Mouse (Mus musculus) heart, adult 11 months (tissue): ENCODE results near the gene Elp6.
"Not testable (repeated sequence)": the region's sequence is repeated elsewhere in the genome, so short reads cannot be mapped to it uniquely, and the experiment has no call there.

ENCODE experiments used
- DNase-seq: peaks from one replicate; pipeline ENCODE4 v3.0.0; 2022

The Elp6 gene

GRCm38 (mm10) chr9:110320769-110321168, 15.8 kb downstream of the Elp6 start:
- peak; percentile 68 for DNase-seq

DNA sequence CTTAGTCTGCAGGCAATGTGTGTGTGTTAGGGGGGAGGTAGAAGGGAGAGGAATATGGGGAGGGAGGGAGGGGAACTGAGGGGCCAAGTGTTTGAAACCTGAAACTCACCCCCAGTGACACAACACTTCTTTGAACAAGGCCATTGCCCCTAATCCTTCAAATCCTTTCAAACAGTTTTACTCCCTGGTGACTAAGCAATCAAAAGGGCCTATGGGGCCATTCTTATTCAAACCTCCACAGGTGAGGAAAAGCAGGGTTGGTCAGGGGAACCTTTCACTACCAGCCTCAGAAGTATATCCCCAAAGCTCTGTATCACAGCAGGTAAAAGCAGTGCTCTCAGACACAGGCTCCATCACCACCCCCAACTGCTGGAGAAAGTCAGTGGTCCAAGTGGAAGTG, 18.0 kb downstream of the Elp6 start:
- peak; percentile 15 for DNase-seq

DNA sequence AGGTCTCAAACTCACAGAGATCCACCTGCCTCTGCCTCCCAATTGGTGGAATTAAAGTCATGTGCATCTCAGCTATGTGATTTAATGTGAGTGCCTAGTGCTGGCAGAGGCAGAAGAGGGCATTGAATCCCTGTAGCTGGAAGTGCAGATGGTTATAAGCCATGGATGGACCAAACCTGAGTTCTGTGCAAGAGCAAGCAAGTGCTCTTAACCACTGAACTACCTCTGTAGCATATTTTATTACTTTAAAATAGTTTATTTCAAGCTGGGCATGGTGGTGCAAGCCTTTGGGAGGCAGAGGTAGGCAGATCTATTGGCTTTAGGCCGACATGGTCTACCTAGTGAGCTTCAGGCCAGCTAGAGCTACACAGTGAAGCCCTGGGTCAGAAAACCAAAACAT, 19.2 kb downstream of the Elp6 start:
- DNase-seq: peak; percentile 74

GRCm38 (mm10) chr9:110328178-110328577, 23.2 kb downstream of the Elp6 start:
- no peak for DNase-seq

GRCm38 (mm10) chr9:110328946-110329630, 24.1 kb downstream of the Elp6 start:
- peak; percentile 64 for DNase-seq

DNA sequence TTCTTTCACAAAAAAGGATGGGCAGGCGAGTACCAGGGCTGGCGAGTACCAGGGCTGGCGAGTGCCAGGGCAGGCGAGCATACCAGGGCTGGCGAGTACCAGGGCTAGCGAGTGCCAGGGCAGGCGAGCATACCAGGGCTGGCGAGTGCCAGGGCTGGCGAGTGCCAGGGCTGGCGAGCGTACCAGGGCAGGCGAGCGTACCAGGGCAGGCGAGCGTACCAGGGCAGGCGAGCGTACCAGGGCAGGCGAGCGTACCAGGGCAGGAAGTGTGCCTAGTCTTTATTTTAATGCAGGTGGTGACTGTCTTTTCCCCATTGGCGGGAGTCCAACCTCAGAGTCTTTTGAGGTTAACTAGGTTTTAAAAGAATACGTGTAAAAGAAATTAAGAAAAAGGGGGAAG, 24.7 kb downstream of the Elp6 start:
- peak; percentile 82 for DNase-seq

- DNase-seq: peak; percentile 53
Measured at GRCm38 (mm10) chr9:110330341-110330740, 25.4 kb downstream of the Elp6 start.

- DNase-seq: not testable (repeated sequence)
Measured at GRCm38 (mm10) chr9:110330913-110331312, 25.9 kb downstream of the Elp6 start.

DNA sequence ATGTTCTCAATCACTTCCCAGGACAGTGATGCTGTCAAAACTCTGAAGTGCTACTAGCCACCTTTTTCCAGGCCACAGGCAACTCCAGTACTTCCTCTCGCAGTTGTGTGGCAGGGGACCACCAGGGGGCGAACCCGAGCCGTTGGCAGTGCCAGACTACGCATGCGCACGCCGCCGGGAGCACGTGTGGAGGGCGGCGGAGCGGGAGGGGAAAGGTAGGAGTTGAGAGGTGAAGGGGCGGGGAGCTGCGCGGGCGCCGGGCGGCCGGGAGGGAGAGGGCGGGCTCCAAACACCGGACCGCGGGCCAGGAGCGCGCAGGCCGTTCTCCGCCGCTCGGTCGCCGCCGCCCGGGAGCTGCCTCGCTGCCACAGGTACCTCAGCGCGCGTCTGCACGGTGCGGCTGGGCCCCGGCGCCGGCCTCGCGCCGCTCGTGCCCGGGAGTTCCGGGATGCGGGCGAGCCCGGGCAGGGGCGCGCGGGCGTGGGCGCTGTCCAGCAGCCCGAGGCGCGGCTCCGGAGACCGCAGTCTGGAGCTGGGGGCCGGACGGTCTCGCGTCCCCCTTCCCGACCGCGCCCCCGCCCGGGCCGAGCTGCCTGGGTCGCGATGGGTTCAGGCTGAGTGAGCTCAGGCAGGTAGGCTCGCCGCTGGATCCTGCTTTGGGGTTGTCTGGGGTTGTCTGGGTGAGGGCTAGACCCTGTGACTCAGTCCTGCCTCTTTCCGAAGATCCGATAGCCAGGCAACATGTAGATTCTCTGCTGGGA, 28.3 kb downstream of the Elp6 start, which contains the start of gene Scap:
Gene Scap (plus strand): TSS at position 154 of the 761 bp plus-strand sequence.
- DNase-seq: peak; percentile 99

GRCm38 (mm10) chr9:110333896-110334259, 28.9 kb downstream of the Elp6 start:
- no peak for DNase-seq

GRCm38 (mm10) chr9:110334849-110335248, 29.9 kb downstream of the Elp6 start:
- DNase-seq: no peak

DNA sequence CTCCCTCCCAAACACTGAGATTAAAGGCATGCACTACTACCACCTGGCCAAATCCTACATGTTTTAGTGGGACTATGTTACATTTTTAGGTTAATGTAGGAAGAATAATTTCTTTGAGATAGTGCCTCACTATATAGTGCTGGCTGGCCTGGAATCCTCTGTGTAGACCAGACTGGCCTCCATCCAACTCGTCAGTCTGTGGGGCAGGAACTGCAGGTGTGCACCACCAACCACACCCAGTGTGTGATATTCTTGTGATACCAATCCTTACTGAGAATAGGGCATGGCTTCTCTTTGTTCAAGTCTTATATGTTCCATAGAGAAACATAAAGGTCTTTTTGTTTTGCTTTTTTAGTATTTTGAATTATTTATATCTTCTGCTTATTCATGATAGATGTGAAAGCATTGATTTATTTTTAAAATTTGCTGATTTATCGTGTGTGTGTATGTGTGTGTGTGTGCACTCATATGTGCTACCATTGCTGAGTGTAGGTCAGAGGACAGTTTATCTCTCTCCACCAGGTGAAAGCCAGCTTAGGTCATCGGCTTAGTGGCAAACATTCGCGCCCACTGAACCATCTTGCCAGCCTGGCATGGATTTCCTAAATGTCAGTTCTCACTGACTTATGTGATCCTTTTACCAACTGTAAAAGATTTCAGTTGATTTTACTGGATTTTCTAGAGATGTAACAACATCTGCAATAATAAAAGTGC, 35.2 kb downstream of the Elp6 start:
- no peak for DNase-seq

DNA sequence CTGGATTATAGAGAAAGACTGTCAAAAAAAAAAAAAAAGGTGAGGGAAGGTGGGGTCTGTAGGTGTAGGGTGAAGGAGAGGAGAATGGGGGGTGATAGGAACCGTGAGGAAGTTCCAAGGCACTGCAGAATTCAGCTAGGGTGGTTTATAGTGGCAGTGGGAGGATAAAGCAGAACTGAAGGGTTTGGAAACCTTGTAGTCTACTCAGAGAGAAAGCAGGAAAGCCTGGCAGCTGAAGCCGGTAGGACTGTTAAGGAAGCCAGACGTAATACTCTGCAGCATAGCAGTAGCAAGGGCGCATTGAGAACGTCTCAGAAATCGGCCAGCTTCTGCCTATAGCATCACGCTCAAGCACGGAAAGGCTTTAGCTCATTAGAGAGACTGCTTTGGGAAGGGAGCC, 37.0 kb downstream of the Elp6 start:
- no peak for DNase-seq

DNA sequence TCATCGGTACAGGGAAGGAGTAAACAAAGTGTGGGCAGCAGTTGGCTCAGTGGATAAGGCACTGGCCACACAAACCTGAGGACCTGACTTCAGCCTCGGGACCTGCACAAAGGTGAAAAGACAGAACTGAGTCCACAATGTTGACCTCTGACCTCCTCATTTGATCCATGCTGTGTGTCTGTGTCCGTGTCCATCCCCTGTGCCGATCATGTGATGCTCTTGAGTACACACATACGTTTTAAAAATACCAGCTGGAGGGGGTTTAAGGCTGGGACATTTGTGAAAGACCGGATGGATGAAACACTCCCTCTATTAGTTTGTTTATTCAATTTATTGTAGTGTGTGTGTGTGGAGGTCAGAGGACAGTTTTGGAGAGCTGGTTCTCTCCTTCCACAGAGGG, 38.8 kb downstream of the Elp6 start:
- no peak for DNase-seq

DNA sequence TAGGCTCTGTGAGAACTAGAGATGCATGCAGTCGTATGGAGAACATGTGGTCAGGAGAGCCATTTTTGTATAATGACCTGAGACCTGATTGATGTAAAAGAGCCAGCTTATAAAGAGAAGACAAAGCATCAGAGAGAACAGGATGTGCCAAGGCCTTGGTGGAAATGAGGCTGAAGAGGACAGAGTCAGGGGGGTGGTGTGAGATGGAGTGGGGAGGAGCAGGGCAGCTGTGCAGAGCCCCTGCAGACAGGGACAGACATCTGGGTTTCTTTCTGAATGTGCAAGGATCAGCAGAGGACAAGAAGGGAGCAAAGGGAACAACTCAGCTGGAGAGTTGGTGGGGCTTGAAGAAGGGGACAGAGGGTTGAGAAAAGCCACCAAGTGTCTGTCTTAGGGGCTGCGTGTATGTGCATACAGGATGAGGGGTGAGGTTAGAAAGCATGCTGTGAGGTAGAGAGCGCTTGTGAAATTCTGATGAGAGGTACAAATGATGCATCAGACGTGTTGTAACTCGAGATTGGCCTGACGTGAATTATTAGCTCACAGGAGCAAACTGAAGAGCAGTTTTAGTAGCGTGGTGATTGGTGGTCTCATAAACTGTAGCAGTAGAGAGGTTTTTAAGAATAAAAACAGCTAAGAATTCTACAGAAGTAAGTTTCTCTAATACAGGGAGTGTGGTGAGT, 40.2 kb downstream of the Elp6 start:
- DNase-seq: no peak

- no peak for DNase-seq
Measured at GRCm38 (mm10) chr9:110348899-110349298, 43.9 kb downstream of the Elp6 start.

- no peak for DNase-seq
Measured at GRCm38 (mm10) chr9:110350188-110350587, 45.2 kb downstream of the Elp6 start.

DNA sequence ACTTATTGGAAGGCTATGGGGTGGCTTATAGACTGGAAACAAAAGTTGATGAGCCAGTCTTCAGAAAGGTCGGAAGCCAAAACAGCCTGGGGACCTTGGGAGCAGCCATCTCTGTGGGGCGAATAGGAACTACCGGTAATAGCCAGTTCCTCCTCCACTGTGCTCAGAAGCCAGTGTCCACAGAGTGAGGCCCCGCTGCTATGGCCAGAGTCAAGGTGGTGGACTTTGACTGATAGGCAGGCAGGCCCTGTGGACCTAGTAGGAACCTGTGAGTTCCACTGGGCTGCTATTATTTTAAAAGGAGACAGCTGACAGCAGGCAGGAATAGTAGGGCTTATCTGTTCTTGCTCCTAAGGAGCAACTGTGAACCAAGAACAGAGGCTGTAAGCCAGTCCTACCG, 45.6 kb downstream of the Elp6 start:
- no peak for DNase-seq

- no peak for DNase-seq
Measured at GRCm38 (mm10) chr9:110351350-110351749, 46.4 kb downstream of the Elp6 start.

DNA sequence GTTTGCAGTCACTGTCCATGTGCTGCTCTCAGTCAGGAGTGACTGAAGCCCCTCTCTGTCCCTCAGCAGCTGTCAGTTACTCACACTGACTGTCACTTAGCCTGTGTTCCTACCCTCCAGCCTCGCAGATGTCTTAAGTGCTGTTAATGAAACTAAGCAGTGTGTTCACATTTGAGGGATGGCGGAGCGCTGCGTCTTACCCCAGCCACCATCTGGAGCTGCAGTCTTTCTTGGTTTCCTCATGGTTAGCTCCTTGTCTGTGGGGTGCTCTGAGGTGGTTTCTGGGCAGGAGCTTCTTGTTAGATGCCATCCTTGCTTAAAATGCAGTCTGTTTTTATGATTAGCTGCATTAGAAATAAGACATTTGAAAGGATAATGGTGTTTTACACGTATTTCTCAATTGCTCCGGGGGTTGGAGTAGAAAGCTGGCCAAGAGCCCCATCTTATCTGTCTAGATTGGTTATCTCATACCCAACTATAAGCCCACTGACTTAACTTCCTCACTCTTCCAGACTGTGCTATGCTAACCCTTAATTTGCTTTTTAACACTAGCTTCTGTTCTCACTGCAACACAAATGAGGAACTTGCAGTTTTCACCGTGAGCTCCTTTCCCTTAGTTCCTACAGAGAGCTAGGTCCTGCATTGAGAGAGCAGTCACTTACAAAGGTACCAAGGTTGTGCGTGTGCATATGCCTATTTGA, 47.1 kb downstream of the Elp6 start:
- DNase-seq: no peak

GRCm38 (mm10) chr9:110358341-110358740, 53.4 kb downstream of the Elp6 start:
- no peak for DNase-seq

DNA sequence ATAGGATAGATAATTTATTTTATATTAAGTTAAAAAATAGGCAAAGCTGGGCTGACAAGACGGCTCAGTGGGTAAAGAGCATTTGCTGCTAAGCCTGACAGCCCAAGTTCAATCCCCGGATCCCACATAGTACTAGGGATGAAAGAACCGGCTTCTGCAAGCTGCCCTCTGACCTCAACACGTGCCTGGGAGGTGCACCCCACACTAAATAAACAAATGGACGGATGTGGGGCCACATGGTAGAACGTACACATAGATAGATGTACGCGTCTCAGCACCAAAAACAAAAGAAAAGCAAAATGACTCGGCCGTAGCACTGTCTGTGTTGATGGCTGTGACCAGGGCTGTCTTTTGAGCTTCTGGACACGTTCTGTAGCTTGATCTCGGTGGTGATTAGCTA, 56.3 kb downstream of the Elp6 start:
- DNase-seq: no peak

GRCm38 (mm10) chr9:110362337-110362736, 57.4 kb downstream of the Elp6 start:
- no peak for DNase-seq
